Mouse (Mus musculus) mammary gland, adult 2 months (tissue): ENCODE measurements around the gene Ero1lb. TPM values are rescaled to one million over a fixed set of nuclear protein-coding genes. Genes with fewer than 3 reads are reported as not detected.

Experiments
- polyA plus RNA-seq: library from polyadenylated mRNA; depleted of rRNA; stranded (reverse); fragments of >200 nt; gene quantifications from 2 replicates; pipeline ENCODE4 v1.2.3, GENCODE M21; 2012; ENCODE audit warnings: low replicate concordance; rRNA removed

The Ero1lb gene
- 4.3 and 10.0 TPM in 2 replicates for polyA plus RNA-seq

GRCm38 (mm10) chr13:12565621-12566390 lies at the start of gene Ero1lb:
TSS of gene Ero1lb (plus strand) at chr13:12565874.

GRCm38 (mm10) chr13:12519955-12520584 lies 45.6 kb upstream of the Ero1lb start, which contains the start of gene Edaradd:
TSS of gene Edaradd (minus strand) at chr13:12520438.

Other genes with a start within 250 kb of the Ero1lb start
- gene Actn2, start 225.1 kb upstream of the Ero1lb start, polyA plus RNA-seq = 5.4 and 174 TPM in 2 replicates
- 25.7 and 28.8 TPM in 2 replicates for gene Heatr1, start 170.8 kb upstream of the Ero1lb start, polyA plus RNA-seq
- 20.8 and 52.6 TPM in 2 replicates for gene Lgals8, start 100.9 kb upstream of the Ero1lb start, polyA plus RNA-seq
- 0.96 and 1.3 TPM in 2 replicates for gene Edaradd, start 45.4 kb upstream of the Ero1lb start, polyA plus RNA-seq
- not detected in 2 replicates for gene Prl2c3, start 234.2 kb downstream of the Ero1lb start, polyA plus RNA-seq